Comparison of ENCODE assay signal across 22 mouse cellular contexts in the genomic region with DNA sequence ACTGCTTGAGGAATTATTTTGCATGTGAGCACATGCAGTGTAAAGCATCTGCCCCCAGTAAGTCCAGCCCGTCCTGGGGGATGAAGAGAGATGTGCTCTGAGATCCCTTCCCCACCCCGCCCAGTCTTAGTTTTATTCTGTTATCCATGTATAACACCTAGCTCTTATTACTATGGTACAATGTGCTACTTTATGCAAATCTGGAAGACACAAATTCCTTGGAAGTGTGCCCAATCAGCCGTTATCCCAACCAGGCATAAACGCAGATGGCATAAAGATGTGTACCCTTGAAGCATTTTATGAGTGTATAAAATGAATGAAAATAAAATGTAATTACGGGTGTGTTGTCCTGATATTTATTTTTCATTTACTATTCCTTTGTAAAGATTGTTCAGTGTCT.
DNase-seq lines count a peak whose midpoint lies in the region; ATAC-seq and TF ChIP-seq lines count a peak whose summit lies in the region.
"Had no signal": no experiment of that assay in that cellular context is flagged by ENCODE, and none has a peak within 500 bp of the region (broad histone marks: within the 10 kb centered on the region; RNA-seq: fewer than 3 reads in every experiment).

No protein-coding gene starts in this region.

- no peaks in the 10 kb centered on the region for H3K9me3 ChIP-seq in forebrain, embryonic 14.5 days (replicated peaks; ENCODE audit: control insufficient read depth, low read length)
- no peaks in the 10 kb centered on the region for H3K9me3 ChIP-seq in forebrain, embryonic 11.5 days (ENCODE audit: control insufficient read depth, low read length)
- H3K9me3 ChIP-seq: heart, embryonic 10.5 days; hindbrain, embryonic 10.5 days; limb, embryonic 15.5 days; liver, embryonic 15.5 days; neural tube, embryonic 15.5 days had no signal

- no peak for TF ChIP-seq POLR2A in brain, embryonic 14.5 days (IDR thresholded peaks at IDR 0.05; ENCODE audit: borderline replicate concordance, extremely low read depth, insufficient read depth, insufficient read length, poor library complexity, severe bottlenecking)

- no peaks in the 10 kb centered on the region for H3K27me3 ChIP-seq in forebrain, embryonic 14.5 days (replicated peaks; ENCODE audit: control insufficient read depth, insufficient read depth, low read length)
- no peaks in the 10 kb centered on the region for H3K27me3 ChIP-seq in forebrain, embryonic 11.5 days (ENCODE audit: control insufficient read depth, insufficient read depth, low read length)
- H3K27me3 ChIP-seq: limb, embryonic 15.5 days; liver, embryonic 15.5 days; neural tube, embryonic 15.5 days had no signal

- H3K4me2 ChIP-seq in forebrain, embryonic 14.5 days (ENCODE audit: low read length), result no peak overlapping the region
- H3K4me2 ChIP-seq in forebrain, embryonic 11.5 days (ENCODE audit: low read depth, low read length, severe bottlenecking), result no peak overlapping the region
- H3K4me2 ChIP-seq: limb, embryonic 15.5 days; liver, embryonic 15.5 days; midbrain, embryonic 11.5 days; neural tube, embryonic 15.5 days had no signal

- H3K4me3 ChIP-seq in forebrain, embryonic 14.5 days (ENCODE audit: low read depth, low read length), result no peak overlapping the region
- no peak overlapping the region for H3K4me3 ChIP-seq in forebrain, embryonic 11.5 days (ENCODE audit: low read depth, low read length)
- H3K4me3 ChIP-seq: heart, embryonic 10.5 days; hindbrain, embryonic 10.5 days; limb, embryonic 15.5 days; liver, embryonic 15.5 days; myocyte; neural tube, embryonic 15.5 days had no signal

- DNase-seq in forebrain, embryonic 14.5 days (ENCODE audit: low spot score), result peak; percentile 72
- DNase-seq in forebrain, embryonic 11.5 days (ENCODE audit: low spot score), result no peak
- DNase-seq in left cerebral cortex, postnatal 4 days, result peak; percentile 15
- no peak for DNase-seq in left cerebral cortex, adult 18-20 months (ENCODE audit: low spot score in 2 of 2)
- DNase-seq in brain, embryonic 14.5 days (ENCODE audit: low read depth), result peak; percentile 74
- DNase-seq in layer of hippocampus, adult 18-20 months (ENCODE audit: low spot score in 2 of 2), result peak; percentile 19 to 56
- no peak for DNase-seq in ovary, adult 18-20 months (ENCODE audit: low spot score)
- no peak for DNase-seq in natural killer cell, adult 2 months (ENCODE audit: low spot score in 2 of 2)
- DNase-seq: B cell, adult 2 months; cerebellum, adult 18-20 months; gastrocnemius, postnatal 36 days; kidney, adult 18-20 months; thymus, postnatal 36 days had no signal

- H3K36me3 ChIP-seq in forebrain, embryonic 14.5 days (ENCODE audit: control insufficient read depth, insufficient read depth, low read length), result no peaks in the 10 kb centered on the region
- no peaks in the 10 kb centered on the region for H3K36me3 ChIP-seq in forebrain, embryonic 11.5 days (ENCODE audit: control insufficient read depth, insufficient read depth, low read length)
- H3K36me3 ChIP-seq: heart, embryonic 10.5 days; hindbrain, embryonic 10.5 days; limb, embryonic 15.5 days; liver, embryonic 15.5 days; neural tube, embryonic 15.5 days had no signal

- no peaks in the 10 kb centered on the region for H3K4me1 ChIP-seq in forebrain, embryonic 14.5 days (ENCODE audit: control insufficient read depth, insufficient read depth, low read length)
- no peaks in the 10 kb centered on the region for H3K4me1 ChIP-seq in forebrain, embryonic 11.5 days (replicated peaks; ENCODE audit: control insufficient read depth, insufficient read depth, low read length)
- H3K4me1 ChIP-seq: heart, embryonic 10.5 days; hindbrain, embryonic 10.5 days; limb, embryonic 15.5 days; liver, embryonic 15.5 days; neural tube, embryonic 15.5 days had no signal

- peak; percentile 80 for ATAC-seq in forebrain, embryonic 14.5 days
- ATAC-seq in forebrain, embryonic 11.5 days (replicated peaks; ENCODE audit: low FRiP score), result no peak

- H3K27ac ChIP-seq in forebrain, embryonic 14.5 days (ENCODE audit: low read depth, low read length), result no peak overlapping the region
- H3K27ac ChIP-seq in forebrain, embryonic 11.5 days (ENCODE audit: low read depth, low read length), result no peak overlapping the region
- H3K27ac ChIP-seq: heart, embryonic 10.5 days; hindbrain, embryonic 10.5 days; kidney, postnatal 0 days; limb, embryonic 15.5 days; liver, embryonic 15.5 days; macrophage; neural tube, embryonic 15.5 days had no signal

- H3K9ac ChIP-seq in forebrain, embryonic 14.5 days (ENCODE audit: low read length), result no peak overlapping the region
- no peak overlapping the region for H3K9ac ChIP-seq in forebrain, embryonic 11.5 days (ENCODE audit: low read length)
- H3K9ac ChIP-seq: limb, embryonic 15.5 days; liver, embryonic 15.5 days; neural tube, embryonic 15.5 days had no signal

- TF ChIP-seq CTCF in brain, embryonic 14.5 days (IDR thresholded peaks at IDR 0.05; ENCODE audit: borderline replicate concordance, extremely low read depth, insufficient read depth, insufficient read length), result no peak

- WGBS in forebrain, embryonic 14.5 days, result 63% methylated on average over 5 of the region's 5 CpGs
- WGBS in forebrain, embryonic 11.5 days, result 89% methylated on average over 5 of the region's 5 CpGs

- intact Hi-C loops in left cerebral cortex, postnatal 4 days (cut with DNase I), result no loop called here

Comparison
In these comparisons a context has a peak if more than half of its experiments do, and no peak if none do; other contexts are left out.
1. DNase-seq: peak in forebrain, embryonic 14.5 days (single experiment), left cerebral cortex, postnatal 4 days (single experiment), brain, embryonic 14.5 days (single experiment) and layer of hippocampus, adult 18-20 months (2 of 2); none in forebrain, embryonic 11.5 days (single experiment), left cerebral cortex, adult 18-20 months (0 of 2), ovary, adult 18-20 months (single experiment) and natural killer cell, adult 2 months (0 of 2).